9 mouse cellular contexts compared by ENCODE assay signal in genomic region chr3:133758421-133758820, GRCm38 (mm10).
DNase-seq lines count a peak whose midpoint lies in the region; ATAC-seq and TF ChIP-seq lines count a peak whose summit lies in the region.
"Had no signal": no experiment of that assay in that cellular context is flagged by ENCODE, and none has a peak within 500 bp of the region (broad histone marks: within the 10 kb centered on the region; RNA-seq: fewer than 3 reads in every experiment).

No protein-coding gene starts in this region.

- no peak overlapping the region for H3K9ac ChIP-seq in forebrain, embryonic 14.5 days (ENCODE audit: low read length)
- H3K9ac ChIP-seq in forebrain, embryonic 13.5 days, result no peak overlapping the region
- H3K9ac ChIP-seq in kidney, postnatal 0 days (ENCODE audit: low read depth, low read length), result no peak overlapping the region

- no peak overlapping the region for H3K27ac ChIP-seq in forebrain, embryonic 14.5 days (ENCODE audit: low read depth, low read length)
- no peak overlapping the region for H3K27ac ChIP-seq in forebrain, embryonic 13.5 days
- H3K27ac ChIP-seq in kidney, postnatal 0 days, result no peak overlapping the region

- 50% methylated on average over 4 of the region's 4 CpGs for WGBS in forebrain, embryonic 14.5 days
- WGBS in forebrain, embryonic 13.5 days, result 48% methylated on average over 4 of the region's 4 CpGs
- WGBS in kidney, postnatal 0 days, result 12% methylated on average over 4 of the region's 4 CpGs

- H3K9me3 ChIP-seq in forebrain, embryonic 14.5 days (replicated peaks; ENCODE audit: control insufficient read depth, low read length), result no peaks in the 10 kb centered on the region
- no peaks in the 10 kb centered on the region for H3K9me3 ChIP-seq in forebrain, embryonic 13.5 days (replicated peaks)
- no peaks in the 10 kb centered on the region for H3K9me3 ChIP-seq in kidney, postnatal 0 days (replicated peaks; ENCODE audit: low read length)

- H3K27me3 ChIP-seq in forebrain, embryonic 14.5 days (replicated peaks; ENCODE audit: control insufficient read depth, insufficient read depth, low read length), result no peaks in the 10 kb centered on the region
- no peaks in the 10 kb centered on the region for H3K27me3 ChIP-seq in forebrain, embryonic 13.5 days
- H3K27me3 ChIP-seq in kidney, postnatal 0 days (ENCODE audit: insufficient read depth, low read length), result no peaks in the 10 kb centered on the region

- peak; percentile 4; the same call in 1 of the 2 replicates for ATAC-seq in forebrain, embryonic 14.5 days
- ATAC-seq in forebrain, embryonic 13.5 days, result no peak; the same call in 1 of the 2 replicates
- no peak for ATAC-seq in kidney, postnatal 0 days (replicated peaks; ENCODE audit: low FRiP score, low read depth)
- 0 out of 2 replicates have a peak, but pooled peaks have one; percentile 27 for ATAC-seq in megakaryocyte-erythroid progenitor cell, adult 5-6 weeks (replicated peaks; ENCODE audit: low FRiP score, low TSS enrichment, poor library complexity, severe bottlenecking)

- no peak overlapping the region for H3K4me2 ChIP-seq in forebrain, embryonic 14.5 days (ENCODE audit: low read length)
- no peak overlapping the region for H3K4me2 ChIP-seq in forebrain, embryonic 13.5 days
- peak overlapping the region; percentile 35 for H3K4me2 ChIP-seq in kidney, postnatal 0 days (ENCODE audit: low read length)

- no peak for TF ChIP-seq CTCF in kidney, postnatal 0 days (IDR thresholded peaks at IDR 0.05; ENCODE audit: low read depth)

- H3K4me3 ChIP-seq in forebrain, embryonic 14.5 days (ENCODE audit: low read depth, low read length), result no peak overlapping the region
- H3K4me3 ChIP-seq in forebrain, embryonic 13.5 days, result no peak overlapping the region
- no peak overlapping the region for H3K4me3 ChIP-seq in kidney, postnatal 0 days (replicated peaks; ENCODE audit: low read depth, low read length)

- no peaks in the 10 kb centered on the region for H3K36me3 ChIP-seq in forebrain, embryonic 14.5 days (ENCODE audit: control insufficient read depth, insufficient read depth, low read length)
- H3K36me3 ChIP-seq in forebrain, embryonic 13.5 days (ENCODE audit: poor library complexity, severe bottlenecking), result no peaks in the 10 kb centered on the region
- no peaks in the 10 kb centered on the region for H3K36me3 ChIP-seq in kidney, postnatal 0 days (ENCODE audit: insufficient read depth, low read length)

- intact Hi-C loops in heart, postnatal 10 days (cut with DNase I), result no loop called here

- H3K4me1 ChIP-seq in forebrain, embryonic 14.5 days (ENCODE audit: control insufficient read depth, insufficient read depth, low read length), result peaks cover 12% of the 10 kb centered on the region
- H3K4me1 ChIP-seq in forebrain, embryonic 13.5 days, result peaks cover 24% of the 10 kb centered on the region
- H3K4me1 ChIP-seq in kidney, postnatal 0 days (replicated peaks; ENCODE audit: insufficient read depth, low read length), result peaks cover 18% of the 10 kb centered on the region

- DNase-seq in forebrain, embryonic 14.5 days (ENCODE audit: low spot score), result no peak
- no peak for DNase-seq in kidney, postnatal 0 days (ENCODE audit: low spot score)
- no peak for DNase-seq in kidney, postnatal 10 days
- DNase-seq in heart, postnatal 10 days, result peak; percentile 19 to 24
- no peak for DNase-seq in ovary, postnatal 10 days (ENCODE audit: low spot score)
- no peak for DNase-seq in frontal cortex, postnatal 14 days (ENCODE audit: low spot score in 2 of 2)
- DNase-seq: cerebellum, adult 8-10 months had no signal

Comparison
In these comparisons a context has a peak if more than half of its experiments do, and no peak if none do; other contexts are left out.
1. ATAC-seq: peak in forebrain, embryonic 14.5 days (single experiment) and megakaryocyte-erythroid progenitor cell, adult 5-6 weeks (single experiment); none in forebrain, embryonic 13.5 days (single experiment) and kidney, postnatal 0 days (single experiment).
2. DNase-seq: peak in heart, postnatal 10 days (2 of 2); none in forebrain, embryonic 14.5 days (single experiment), kidney, postnatal 0 days (single experiment), kidney, postnatal 10 days (single experiment), ovary, postnatal 10 days (single experiment) and frontal cortex, postnatal 14 days (0 of 2).